Mouse (Mus musculus): ENCODE results near the gene Mindy4.

DNA sequence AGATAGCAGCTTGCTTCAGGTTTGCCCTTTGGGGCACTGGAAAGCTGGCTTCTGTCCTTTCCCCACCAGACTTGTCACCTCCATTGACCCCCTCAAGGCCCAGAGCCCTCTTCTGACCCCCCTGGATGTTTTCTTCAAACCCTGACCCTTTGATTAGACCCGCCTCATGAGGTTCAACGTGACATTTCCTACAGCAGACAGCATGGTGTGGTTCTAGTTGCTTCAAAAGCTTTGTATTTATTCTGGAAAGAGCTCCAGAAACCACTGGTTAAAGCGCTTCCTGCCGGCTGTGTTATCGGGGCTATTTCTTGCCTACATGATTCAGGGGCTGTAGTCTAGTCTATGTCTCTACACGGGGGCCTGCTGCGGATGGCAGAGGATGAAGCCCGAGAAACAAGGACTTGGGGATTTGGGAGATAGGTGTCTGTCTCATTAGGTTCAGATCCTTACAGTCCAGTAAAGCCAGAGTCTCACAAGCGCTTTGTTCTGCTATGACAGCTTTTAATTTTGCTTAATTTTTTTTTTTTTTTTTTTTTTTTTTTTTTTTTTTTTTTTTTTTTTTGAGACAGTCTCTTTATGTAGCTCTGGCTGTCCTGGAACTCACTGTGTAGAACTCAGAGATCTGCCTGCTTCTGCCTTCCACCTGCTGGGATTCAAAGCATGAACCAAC, 37.5 kb downstream of the Mindy4 start:
- TF ChIP-seq CTCF (IDR thresholded peaks at IDR 0.05; ENCODE audit: extremely low read depth, insufficient read depth, insufficient read length, insufficient replicate concordance) (no peak), POLR2A (IDR thresholded peaks at IDR 0.05; ENCODE audit: low read depth, low read length) (no peak)
